Mouse (Mus musculus) liver, adult 2 months (tissue): ENCODE results near the gene Sntg2.

ENCODE experiments used
- CTCF ChIP-seq: fragments of 200-500 bp; IDR thresholded peaks from 2 replicates; pipeline ENCODE4 v1.5.1; 2011; ENCODE audit warnings: low read depth, low read length, control low read depth
- POLR2A ChIP-seq: fragments of 200-500 bp; IDR thresholded peaks from 2 replicates; pipeline ENCODE4 v1.6.1; 2011; ENCODE audit warnings: low read length, control low read depth; ENCODE audit not compliant: insufficient read depth; ENCODE audit errors: extremely low read depth

DNA sequence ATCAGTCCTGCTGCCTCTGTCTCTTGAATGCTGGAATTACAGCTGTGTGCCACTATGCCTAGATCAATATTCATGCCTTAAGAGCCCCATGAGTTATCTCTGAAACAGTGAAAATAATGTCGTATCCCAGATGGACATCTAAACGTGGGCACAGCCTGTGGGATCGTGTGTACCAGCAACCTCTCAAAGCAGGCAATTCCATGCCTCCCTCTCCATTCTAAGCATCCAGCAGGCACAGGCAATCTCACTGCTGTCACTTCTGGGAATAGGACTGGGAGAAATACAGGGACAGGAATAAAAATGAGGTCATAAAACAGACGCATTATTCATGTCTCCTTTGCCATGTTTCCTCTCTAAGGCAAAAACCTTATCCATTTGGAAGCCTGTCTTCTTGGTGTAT lies 25.9 kb downstream of the Sntg2 start:
- no peak for TF ChIP-seq CTCF
- no peak for TF ChIP-seq POLR2A
